Mouse (Mus musculus) ovary, postnatal 14 days (tissue): ENCODE results near the gene Setd7.

ENCODE experiments used
- DNase-seq: peaks from one replicate; pipeline ENCODE4 v3.0.0; 2022; ENCODE audit warnings: low spot score

The Setd7 gene

GRCm38 (mm10) chr3:51468530-51468929 lies 92.1 kb downstream of the Setd7 start:
- DNase-seq = no peak
